Mouse (Mus musculus) megakaryocyte, adult 5-6 weeks (primary cell): Measurements from ENCODE around the gene Bcl7a. TPM values are rescaled to one million over a fixed set of nuclear protein-coding genes. Genes with fewer than 3 reads are reported as not detected.

Source experiments
- ATAC-seq: 2 replicates; pipeline ENCODE4 v1.8.0; 2016; ENCODE audit warnings: mild to moderate bottlenecking, inconsistent platforms; ENCODE audit not compliant: poor library complexity, severe bottlenecking
- total RNA-seq, 2 experiments: library from RNA; stranded (forward) in 1 of 2; stranded (reverse) in 1 of 2; fragments of 153-499, 151-499 nt in 1 of 2; fragments of 221-1000, 200-1000 nt in 1 of 2; gene quantifications; 2 replicates each; pipeline versions ENCODE4 v1.2.3 to v1.2.4; 2015 to 2017

The Bcl7a gene
- total RNA-seq (2015) (3.8 and 4.0 TPM in 2 replicates), total RNA-seq (2017) (3.8 and 4.7 TPM in 2 replicates)

GRCm38 (mm10) chr5:123343707-123344627 is at the start of gene Bcl7a:
Bcl7a (plus strand) TSS chr5:123343834.
- peak; percentile 41; the same call in 1 of the 2 replicates for ATAC-seq

- ATAC-seq, result no peak
Measured at GRCm38 (mm10) chr5:123294653-123295052, 49.0 kb upstream of the Bcl7a start.

DNA sequence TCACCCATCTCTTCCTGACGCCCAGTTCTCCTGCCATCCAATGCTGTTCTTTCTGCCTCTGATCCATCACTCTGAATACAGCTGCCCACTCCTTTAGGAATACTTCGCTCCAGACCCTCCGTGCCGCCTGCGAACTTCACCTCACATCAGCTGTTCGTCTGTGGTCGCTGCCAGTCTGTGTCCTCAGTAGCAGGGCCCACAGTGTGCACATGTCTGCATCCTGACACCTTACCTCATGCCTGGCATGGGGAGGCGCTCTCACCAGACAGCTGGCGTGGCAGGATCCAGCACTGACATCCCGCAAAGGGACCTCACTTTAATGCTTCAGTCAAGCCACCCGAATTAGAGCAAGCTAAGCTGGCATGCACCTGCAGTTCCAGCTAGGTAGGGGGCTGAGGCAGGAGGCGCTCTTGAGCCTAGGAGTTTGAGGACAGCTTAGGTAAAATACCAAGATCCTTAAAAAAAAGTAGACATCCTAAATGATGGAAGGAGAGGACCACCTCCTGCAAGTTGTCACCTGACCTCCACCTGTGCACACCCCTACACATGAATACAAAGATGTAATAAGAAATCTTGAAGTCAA is 47.3 kb upstream of the Bcl7a start:
- no peak for ATAC-seq

- ATAC-seq, result no peak
Measured at GRCm38 (mm10) chr5:123296972-123297754, 46.5 kb upstream of the Bcl7a start.

DNA sequence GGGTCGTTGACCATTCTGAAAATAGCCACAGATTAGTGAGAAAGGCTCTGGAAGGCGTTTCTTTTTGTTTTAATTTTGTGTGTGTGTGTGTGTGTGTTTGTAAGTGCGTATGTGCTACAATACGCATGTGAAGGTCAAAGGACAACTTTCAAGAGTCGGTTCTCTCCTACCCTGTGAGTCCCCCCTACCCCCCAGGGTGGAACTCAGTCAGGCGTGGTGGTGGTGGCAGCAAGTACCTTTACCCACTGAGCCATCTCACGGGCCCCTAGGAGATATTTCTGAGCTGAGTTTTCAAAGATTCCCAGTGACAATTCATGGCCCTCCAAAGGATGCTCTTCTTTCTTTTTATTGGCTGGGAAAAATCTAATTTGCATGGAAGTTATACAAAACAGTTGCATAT is 45.8 kb upstream of the Bcl7a start:
- no peak for ATAC-seq

DNA sequence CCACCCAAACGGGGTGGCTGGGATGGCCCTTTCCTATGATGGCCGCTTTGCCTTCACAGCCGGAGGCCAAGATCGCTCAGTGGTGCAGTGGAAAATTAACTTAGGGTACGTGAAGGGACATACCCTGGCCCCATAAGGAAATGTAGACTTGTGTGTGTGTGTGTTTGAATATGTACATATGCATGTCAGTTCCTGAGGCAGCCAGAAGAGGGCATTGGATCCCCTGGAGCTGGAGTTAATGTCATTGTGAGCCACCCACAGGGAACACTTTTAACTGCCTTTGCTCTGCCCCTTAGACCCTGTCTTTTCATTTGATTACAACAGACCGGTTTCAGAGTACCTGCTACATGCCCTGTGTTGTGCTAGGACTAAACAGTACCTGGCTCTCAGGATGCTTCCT is 45.1 kb upstream of the Bcl7a start:
- ATAC-seq, result no peak

DNA sequence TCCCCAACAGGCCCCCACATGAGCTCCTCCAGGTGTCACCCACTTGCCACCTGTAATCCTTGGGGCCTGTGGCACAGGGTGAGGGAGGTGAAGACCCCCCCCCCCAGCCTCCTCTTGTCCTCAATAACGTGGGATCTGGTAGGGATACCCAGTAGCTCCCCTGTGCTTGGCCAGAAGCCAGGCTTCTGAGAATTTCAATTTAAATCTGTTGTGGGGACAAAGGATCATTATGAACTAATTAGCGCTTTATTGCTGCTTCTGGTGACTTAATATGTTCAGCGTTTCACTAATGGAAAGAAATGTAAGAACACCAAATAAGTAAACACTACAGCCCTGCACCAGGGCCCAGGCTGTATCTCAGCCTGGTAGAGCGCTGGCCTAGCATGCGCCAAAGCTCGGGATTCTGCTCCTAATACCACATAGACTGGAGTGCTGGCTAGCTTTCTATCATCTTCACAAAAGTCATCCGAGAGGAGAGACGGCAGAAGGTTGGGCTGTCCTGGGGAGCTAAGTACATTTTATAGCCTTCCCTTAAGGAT is 43.1 kb upstream of the Bcl7a start:
- ATAC-seq, result no peak

DNA sequence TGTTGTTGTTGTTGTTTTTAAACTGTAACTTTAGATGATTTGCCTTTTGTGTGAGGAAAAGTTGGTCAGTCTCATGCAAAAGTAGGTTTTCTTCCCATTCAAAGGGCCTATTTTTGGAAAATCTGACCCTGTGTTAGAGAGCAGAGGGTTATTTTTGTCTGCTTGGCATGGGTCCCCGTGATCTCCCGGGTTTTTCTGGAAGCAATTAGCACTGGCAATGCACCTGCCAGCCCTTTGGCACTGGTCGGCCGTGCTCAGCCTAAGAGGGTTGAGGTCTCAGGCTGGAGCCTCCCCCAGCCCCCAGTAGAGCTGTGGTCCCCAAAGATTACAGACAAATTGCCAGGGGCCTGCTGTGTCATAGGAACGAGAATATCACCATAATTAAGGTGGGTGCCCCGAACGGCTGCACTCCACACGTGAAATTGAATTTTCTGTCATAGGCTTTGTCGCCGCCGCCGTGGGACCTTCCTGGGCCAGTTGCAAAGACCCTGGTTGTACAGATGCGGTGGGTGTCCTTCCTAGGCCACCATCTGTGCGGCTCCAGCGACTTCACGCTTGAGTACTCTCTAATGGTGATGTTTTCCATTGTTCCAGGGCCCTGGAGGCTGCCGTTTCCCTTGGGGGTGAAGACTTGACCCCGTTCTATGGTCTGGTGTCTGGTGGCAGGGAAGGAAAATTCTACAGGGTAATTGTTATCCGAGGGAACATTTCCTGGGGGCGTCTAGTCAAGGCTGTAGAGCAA is 41.7 kb upstream of the Bcl7a start:
- no peak for ATAC-seq

DNA sequence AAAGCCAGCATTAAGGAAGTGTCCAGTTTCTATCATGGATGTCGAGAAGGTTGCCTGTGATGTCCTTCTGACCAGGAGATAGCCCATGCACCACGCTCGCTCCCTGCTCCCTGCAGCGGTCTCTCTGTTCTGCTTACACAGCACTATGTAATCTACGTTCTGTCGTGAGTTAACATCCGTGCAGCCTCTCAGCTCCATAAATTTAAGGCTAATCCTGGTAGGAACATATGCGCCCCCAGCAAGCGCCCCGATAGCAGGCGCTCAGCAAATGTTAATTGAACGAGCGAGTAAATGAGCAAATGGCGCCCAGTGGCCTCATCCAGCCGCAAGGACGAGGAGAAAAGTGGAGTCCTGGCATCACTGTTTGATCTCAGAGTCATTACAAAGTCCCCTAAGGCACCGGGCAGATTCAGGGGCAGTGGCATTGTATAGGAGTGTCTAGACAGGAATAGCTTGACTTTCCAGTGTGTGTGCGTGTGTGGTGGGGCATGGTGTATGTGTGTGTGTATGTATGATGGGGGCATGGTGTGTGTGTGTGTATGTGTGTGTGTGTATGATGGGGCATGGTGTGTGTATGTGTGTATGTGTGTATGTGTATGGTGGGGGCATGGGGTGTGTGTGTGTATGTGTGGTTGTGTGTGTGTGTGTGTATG is 35.9 kb upstream of the Bcl7a start:
- ATAC-seq, result no peak

DNA sequence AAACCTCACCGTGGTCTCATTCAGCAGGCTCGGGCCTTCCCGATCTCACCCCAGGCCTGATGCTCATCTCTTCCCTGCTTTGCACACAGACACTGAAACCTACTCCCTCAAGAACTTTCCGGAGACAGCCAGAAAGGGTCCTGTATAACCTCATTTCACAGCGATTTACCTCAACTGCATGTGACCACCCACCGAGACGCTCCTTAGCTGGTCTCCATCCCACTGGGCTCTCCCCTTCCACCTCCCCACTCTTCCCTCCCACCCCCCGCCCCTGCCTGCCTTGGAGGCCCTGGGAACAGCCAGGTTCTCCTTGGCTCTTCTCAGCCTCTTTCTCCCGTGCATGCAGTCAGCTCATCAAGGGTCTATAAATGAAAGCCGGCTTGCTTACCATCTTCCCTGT is 33.8 kb upstream of the Bcl7a start:
- no peak for ATAC-seq

DNA sequence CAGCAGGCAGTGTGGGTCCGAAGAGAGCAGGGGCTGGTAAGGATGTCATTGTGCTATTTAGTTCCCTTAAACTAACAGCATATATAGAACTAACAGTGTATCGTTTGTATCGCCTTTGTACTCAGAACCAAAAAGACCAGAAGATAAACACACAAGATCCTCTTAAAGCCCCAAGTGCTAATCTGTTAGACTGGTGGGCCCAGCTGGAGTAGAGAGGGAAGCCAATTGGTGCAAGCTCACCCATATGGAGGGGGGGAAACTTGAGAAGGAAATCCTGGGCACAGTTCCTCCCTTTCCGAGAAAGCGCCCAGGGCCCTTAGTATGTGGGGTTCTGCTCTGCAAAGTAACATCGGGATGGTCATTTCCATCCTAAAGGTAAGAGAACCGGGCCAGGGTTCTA is 33.4 kb upstream of the Bcl7a start:
- no peak for ATAC-seq

DNA sequence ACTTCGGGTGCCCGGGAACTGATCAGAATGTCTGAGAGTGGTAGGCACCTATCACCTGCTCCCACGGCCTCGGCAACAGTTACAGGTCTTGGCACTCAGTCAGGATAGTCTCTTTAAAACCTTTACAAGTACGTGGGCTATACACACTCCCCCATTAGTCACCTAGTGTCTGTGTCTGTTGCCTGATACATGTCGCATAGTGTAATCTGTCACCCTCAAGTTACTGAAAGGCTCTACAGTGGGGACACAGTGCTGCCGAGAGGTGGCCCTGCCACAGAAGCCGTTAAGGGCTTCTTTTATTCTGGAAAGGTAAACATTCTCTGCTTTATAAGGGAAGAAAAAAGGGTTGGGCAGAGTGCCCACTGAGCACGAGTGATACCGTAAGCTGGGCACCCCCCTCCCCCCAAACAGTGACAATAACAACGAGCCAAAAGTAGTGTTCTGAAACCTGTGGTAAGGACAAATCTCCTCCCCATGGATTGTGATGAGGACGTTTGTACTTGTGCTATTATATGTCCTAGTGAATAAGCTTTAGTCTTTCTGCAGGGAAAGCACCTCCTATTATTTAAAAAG is 30.5 kb upstream of the Bcl7a start:
- ATAC-seq, result no peak

- ATAC-seq, result no peak
Measured at GRCm38 (mm10) chr5:123313851-123314380, 29.7 kb upstream of the Bcl7a start.

GRCm38 (mm10) chr5:123315219-123315866 is 28.3 kb upstream of the Bcl7a start:
- no peak for ATAC-seq

DNA sequence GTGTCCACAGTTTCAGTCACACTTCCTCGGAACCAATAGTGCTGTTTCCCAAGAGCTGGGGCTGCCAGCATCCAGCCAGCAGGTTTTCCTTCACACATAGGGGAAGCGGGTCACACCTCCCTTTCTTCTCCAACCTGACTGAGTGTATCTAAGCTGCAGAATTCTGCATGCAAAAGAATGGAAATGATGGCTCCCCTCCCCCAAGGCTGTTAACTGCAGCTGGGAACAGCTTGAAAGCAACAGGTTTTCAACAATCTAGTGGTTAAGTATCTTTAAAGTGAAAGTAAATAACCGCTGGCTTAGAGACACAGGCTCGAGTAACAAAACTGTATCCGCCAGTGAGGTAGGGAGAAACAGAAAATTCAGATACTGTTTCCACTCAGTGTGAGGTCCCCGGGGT is 25.6 kb upstream of the Bcl7a start:
- 0 out of 2 replicates have a peak, but pooled peaks have one; percentile 27 for ATAC-seq

DNA sequence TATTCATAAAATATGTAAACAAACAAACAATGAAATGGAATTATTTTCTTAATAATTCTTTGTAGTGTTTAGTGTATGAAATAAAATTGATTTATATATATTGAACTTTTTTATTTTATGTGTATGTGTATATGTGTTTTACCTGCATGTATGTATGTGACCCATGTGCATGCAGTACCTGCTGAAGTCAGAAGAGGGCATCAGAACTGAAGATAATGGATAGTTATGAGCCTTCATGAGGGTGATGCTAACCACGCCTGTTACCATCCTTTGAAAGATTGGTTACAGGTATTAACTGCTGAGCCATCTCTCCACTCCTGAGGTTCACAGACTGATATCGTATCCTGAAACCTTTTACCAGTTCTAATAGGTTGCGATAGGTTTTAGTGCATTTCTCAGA is 23.5 kb upstream of the Bcl7a start:
- ATAC-seq, result no peak

DNA sequence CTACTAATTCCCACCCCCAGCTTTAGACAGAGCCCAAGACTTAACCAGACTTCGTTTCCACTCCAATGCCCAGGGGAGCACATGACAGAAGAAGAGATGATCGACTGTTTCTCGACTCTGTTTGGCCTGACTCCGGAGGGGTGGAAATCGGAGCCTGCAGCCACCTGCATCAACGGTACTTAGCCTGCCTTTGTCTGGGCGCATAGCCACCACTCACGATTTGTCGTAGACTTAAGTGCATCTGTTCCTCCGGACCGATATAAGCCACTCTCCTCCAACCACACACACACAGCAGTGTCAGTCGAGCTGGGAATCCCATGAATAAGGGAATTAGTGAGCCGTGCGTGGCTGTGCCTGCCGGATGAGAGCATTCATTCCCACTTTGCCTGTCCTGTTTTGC is 19.4 kb upstream of the Bcl7a start:
- ATAC-seq, result no peak

DNA sequence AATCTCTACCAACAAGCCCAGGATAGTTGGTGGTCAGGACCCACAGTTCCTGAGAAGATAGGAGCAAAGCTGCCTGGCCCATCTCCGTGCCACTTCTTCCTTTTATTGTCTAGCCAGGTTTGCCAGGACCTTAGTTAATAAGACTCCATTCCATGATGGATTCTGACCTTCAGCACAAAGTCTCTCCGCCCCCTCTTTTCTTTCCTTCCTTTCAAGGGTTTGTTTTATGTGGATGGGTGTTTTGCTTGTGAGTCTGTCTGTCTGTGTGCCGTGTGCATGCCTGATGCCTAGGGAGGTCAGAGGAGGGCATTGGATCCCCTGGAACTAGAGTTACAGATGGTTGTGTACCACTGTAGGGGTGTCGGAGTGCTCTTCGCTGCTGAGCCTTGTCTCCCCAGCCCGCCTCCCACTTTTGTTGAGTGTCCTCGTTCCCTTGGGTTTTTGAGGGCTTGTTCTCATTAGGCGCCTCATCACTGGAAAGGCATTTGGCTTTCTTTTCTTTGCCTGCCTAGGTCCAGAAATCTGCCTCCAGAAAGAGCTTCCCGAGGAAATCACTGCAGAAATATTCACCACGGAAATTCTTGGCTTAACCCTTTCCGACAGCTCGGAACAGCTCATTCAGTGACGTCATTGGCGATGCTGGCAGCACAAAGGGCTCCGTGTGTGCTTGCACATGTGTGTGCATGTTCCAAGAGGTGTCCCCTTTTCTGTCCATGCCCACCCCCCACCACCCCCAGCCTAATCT is 17.5 kb upstream of the Bcl7a start:
- ATAC-seq, result no peak
